Mouse (Mus musculus) T-helper 2 cell (primary cell): ENCODE data around the gene Aadac.

Source experiments
- in situ Hi-C: fragments of 300-600 bp; cut with MboI, MseI; formaldehyde crosslinking; loops from one replicate; pipeline ENCODE4 v1.15.1; 2025; ENCODE audit warnings: high pct_unique_total_duplicates

Aadac gene

GRCm38 (mm10) chr3:60025417-60025816 lies at the start of gene Aadac:
Gene Aadac (plus strand): TSS chr3:60025717.
- in situ Hi-C loops, result no loop called here

GRCm38 (mm10) chr3:60003622-60004021 lies 21.9 kb upstream of the Aadac start:
- in situ Hi-C loops, result no loop called here

DNA sequence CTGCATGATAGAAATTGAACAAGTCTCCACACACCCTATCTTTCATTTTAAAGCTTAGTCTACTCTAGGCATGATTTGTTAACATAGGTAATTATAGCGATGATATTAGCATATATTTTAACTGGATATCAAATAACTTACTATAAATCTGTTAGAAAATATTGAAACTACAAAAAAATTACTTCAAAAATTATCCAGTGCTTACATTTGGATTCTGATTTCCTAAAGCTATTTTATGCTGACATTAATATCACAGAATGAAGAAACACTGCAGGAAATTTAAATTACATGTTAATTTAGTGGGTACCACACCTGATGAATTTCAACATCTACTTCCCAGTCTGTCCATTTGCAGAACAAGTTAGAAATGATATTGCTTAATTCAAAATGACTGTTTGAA lies 19.1 kb upstream of the Aadac start, which contains the start of gene Aadacl2:
Gene Aadacl2 (plus strand): TSS at position 301 of the 400 bp plus-strand sequence.
- in situ Hi-C loops, result no loop called here

GRCm38 (mm10) chr3:60031511-60031910 lies 6.0 kb downstream of the Aadac start:
- in situ Hi-C loops, result no loop called here

DNA sequence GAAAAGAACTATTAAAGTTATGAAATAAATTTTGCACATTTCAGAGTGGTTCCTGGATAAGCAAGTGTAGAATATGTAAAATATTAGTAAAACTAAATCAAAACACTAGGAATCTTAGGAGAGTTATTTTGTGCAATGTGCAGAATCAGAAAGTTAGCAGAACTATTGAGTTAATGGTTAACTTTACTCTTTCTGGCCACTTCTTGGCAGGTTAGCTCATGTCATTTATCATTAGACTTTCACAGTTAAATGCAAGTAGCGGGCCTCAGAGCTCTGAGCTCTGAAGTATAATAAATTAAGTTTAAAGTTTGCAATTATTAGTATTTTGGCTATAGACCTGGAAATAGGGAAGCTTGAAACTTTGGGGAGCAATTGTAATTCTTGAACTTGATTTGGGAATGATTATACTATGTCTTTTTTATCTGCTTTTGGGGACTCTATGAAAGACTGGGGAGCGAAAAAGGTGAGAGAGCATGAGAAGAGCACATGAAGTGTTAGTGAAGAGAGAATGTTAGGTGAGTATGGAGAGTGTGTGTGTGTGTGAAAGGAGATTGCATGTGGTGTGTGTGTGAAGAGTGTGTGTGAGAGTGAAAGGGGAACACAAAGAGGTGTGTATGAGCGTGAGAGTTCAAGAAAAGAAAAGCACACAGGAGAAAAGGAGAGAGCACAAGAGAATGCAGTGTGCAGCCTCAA lies 20.9 kb downstream of the Aadac start:
- in situ Hi-C loops, result no loop called here

- in situ Hi-C loops, result loop anchor here (10.0 kb wide), 1 partner anchor 211 kb away; no protein-coding TSS in a partner anchor
These were observed 27.9 kb downstream of the Aadac start for GRCm38 (mm10) chr3:60053231-60053927.

DNA sequence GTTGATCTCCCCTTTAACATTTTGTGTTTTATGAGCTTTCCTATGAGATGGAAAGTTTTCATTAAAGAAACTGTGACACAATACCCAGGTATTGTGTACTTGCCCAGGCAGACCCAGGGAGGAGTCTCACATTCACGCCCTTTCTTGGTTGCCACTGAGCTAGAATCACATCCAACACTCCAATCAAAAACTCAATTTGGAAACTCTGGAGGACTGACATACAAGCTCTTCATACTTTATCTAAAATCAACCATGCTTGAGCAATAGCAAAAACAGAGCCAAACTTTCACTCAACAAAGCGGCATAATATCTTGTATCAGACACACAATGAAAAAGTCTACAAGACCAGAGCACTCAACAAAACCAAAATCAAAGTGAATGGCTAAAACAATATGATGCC lies 28.4 kb downstream of the Aadac start:
- in situ Hi-C loops, result loop anchor here (10.0 kb wide), 1 partner anchor 211 kb away; no protein-coding TSS in a partner anchor

DNA sequence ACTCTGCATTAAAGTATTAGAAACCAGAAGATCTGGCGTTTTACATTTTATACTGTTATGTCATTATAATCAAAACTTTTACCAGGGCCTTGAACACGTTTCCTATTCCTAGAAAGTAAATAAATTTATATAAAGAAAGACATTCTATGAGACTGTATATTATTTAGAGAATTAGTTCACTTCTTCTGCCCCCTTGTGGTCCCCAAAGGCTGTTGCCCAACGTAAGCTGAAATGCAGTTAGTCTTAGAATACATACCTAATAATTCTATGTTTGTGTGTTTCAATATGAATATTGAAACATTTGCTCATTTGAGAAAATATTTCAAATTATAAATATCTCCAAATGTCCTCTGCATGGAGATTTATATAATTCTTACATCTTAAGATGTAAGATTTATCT lies 30.9 kb downstream of the Aadac start:
- in situ Hi-C loops, result loop anchor here (10.0 kb wide), 1 partner anchor 208 kb away; no protein-coding TSS in a partner anchor

GRCm38 (mm10) chr3:60057070-60057808 lies 31.7 kb downstream of the Aadac start:
- in situ Hi-C loops, result loop anchor here (10.0 kb wide), 1 partner anchor 208 kb away; no protein-coding TSS in a partner anchor

DNA sequence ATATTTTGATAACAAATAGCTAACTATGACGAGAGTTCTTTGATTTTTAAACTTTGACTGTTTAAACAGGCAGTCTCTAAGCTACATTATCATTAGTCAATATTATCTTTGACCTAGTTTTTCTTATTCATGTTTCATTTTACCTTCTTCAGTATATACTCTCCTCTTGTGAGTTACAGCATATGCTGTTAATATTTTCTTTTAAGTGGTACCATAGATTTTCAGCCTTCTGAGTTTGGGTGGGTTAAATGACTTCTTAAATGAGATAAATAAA lies 32.2 kb downstream of the Aadac start:
- in situ Hi-C loops, result loop anchor here (10.0 kb wide), 1 partner anchor 207 kb away; no protein-coding TSS in a partner anchor

- in situ Hi-C loops, result no loop called here
These were observed 53.4 kb downstream of the Aadac start for GRCm38 (mm10) chr3:60078883-60079415.

GRCm38 (mm10) chr3:60080572-60080971 lies 55.1 kb downstream of the Aadac start:
- in situ Hi-C loops, result no loop called here

- in situ Hi-C loops, result no loop called here
These were observed 56.1 kb downstream of the Aadac start, which contains the start of gene Sucnr1 for GRCm38 (mm10) chr3:60081648-60082047. Gene Sucnr1 (plus strand): TSS chr3:60081869.

DNA sequence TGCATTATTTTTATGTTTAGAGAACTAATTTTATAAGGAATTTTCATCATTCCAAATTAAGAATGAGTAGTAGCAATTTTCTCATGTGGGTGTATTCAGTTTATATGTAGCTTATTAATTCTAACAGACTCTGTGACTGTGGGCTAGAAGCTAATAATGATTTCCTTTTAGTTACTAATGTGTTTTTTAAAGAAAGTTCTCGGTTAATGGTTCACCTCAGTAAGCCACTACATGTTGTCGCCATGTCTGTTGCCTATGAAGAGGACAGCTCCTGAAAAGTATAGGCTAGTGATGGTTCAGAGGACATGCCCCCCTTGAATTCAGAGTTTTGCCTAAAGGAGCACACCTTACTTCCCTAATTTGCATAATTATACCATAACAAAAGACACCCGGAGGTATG lies 57.2 kb downstream of the Aadac start:
- in situ Hi-C loops, result no loop called here

DNA sequence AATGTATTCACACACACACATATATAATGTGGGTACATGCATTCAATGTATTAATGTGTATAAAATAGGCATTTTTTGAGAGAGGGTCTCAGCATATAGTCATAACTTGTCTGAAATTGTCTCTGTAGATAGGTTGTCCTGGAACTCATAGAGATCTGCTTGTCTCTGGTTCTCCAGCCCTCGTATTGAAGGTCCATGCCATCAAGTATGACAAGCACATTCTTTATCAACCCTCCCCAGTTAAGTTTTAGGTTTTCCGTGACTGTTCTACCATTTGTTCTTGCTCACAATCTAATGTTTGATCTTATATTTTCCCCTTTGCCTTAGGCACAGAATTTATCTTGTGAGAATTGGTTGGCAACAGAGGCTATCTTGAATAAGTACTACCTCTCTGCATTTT lies 60.2 kb downstream of the Aadac start:
- in situ Hi-C loops, result no loop called here
